Mouse (Mus musculus) small intestine, adult 2 months (tissue): ENCODE data around the gene Wwox.

Experiments
- CTCF ChIP-seq: fragments of 200-500 bp; IDR thresholded peaks from 2 replicates; pipeline ENCODE4 v1.5.1; 2012; ENCODE audit warnings: low read depth, mild to moderate bottlenecking, control low read depth, inconsistent platforms, low read length, moderate library complexity, mixed read lengths; ENCODE audit not compliant: insufficient replicate concordance, insufficient read length; ENCODE audit errors: extremely low read depth
- POLR2A ChIP-seq: fragments of 200-500 bp; IDR thresholded peaks from 2 replicates; pipeline ENCODE4 v1.6.1; 2012; ENCODE audit warnings: low read depth, mild to moderate bottlenecking, control low read depth, inconsistent platforms, low read length, moderate library complexity

DNA sequence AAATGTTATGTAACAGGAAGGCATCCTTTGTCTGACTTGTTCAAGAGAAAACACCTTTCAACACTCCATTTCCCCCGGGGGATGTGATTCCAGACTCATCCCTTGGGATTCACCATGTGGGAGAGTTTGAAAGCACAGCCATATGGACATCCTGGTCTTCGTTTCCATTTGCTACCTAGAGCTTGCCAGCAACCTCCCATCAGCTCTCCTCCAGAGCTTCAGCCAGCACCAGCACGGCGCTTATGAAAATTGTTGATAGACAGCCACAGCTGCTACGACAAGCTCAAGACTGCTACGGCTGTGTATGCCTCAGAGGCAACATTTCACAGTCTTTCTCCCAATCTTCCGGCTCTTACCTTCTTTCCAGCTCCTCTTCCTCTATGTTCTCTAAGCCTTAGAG is 484.2 kb downstream of the Wwox start:
- TF ChIP-seq POLR2A (no peak), CTCF (no peak)
